Mouse (Mus musculus) urinary bladder, postnatal 36 days (tissue): ENCODE results near the gene Hecw1.
"Not testable (repeated sequence)": the region's sequence is repeated elsewhere in the genome, so short reads cannot be mapped to it uniquely, and the experiment has no call there.

Source experiments
- DNase-seq, 2 experiments: peaks; one replicate each; pipeline ENCODE4 v3.0.0; 2022; ENCODE audit warnings: low spot score in 2 of 2, mixed read lengths in 1 of 2

Gene Hecw1

DNA sequence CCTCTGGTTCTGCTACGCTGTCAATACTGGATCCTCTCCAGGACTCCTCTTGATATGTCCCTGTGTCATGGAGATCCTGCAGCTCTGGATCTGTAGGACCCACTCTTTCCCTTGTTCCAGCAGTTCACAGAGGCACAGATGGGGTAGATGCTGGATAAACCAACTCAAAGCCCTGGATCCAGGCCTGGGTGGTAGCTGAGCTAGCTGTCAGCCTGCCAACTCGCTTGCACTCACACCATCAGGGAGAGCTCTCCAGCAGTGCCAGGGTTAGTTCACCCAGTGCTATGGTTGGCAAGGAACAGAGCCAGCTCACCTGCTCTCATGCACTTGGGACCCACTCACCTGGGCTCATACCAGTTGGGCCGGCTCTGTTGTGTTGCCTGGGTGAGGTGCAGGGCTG is 157.5 kb downstream of the Hecw1 start:
- no peak for DNase-seq

DNA sequence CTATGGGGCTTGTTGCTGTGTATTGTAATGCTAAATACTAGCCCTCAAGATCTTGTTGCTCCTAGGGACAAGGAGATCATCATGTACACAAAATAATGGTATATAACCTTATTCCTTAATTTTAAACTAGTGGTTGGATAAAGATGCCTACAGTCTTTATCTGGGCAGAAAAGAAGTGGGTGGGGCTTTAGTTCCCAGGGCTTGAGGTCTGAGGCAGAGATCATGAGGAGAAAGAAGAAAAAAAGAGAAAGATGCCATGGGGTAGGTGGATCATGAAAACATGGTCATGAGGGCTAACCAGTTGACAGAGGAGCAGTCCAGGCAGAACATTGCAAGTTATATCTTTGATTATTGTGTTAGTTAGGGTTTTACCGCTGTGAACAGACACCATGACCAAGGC is 195.8 kb downstream of the Hecw1 start:
- DNase-seq = no peak

DNA sequence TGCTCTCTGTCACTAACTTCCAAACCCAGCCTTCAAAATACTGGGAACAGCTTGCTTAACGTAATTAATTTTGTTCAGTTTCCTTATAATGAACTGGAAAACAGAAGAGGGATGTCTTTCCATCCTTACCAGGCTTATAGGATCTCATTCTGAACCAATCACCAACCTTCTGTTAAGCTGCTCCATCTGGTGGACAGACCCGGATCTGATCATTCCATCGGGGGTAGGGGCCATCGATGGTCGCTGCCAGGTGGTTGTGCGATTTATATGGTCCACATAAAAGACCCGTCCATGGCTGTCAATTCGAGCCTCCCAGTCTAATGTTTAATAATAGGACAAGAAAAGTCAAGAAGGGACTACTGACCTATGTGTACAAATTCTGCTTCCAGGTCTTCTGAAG is 216.4 kb downstream of the Hecw1 start:
- no peak for DNase-seq

DNA sequence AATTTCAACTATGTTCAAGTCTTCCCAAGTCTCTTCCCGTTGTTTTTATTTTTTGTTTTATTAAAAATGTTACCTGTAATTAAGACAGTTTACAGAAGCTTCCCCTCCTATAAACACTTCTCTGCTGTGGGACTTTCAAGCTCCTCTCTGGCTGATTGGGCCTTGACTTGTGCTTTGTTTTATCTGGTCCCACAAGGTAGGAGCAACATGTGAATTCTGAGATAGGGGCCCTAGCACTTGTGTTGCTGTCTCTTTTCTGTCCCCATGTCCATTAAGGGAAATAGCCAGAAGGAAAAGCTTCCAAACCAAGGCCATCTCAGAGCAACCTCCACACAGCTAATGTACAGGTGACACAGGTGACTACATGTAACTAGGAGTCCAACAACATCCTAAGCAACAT is 218.9 kb downstream of the Hecw1 start:
- no peak for DNase-seq

DNA sequence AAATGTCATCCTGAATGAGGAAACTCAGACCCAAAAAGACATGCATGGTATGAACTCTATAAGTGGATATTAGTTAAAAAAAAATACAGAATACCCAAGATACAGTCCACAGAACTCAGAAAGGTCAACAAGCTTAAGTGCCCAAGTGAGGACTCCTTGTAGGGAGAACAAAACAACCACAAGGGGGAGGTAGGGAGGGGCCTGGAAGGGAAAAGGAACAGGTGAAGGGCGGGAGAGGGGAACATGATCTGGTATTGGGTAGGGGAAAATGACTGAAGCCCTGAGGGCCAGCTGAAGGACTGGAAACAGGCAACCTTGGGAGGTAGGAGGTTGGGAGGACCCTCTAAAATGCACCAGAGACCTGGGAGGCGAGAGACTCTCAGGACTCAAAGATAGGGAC is 220.1 kb downstream of the Hecw1 start:
- DNase-seq = no peak

DNA sequence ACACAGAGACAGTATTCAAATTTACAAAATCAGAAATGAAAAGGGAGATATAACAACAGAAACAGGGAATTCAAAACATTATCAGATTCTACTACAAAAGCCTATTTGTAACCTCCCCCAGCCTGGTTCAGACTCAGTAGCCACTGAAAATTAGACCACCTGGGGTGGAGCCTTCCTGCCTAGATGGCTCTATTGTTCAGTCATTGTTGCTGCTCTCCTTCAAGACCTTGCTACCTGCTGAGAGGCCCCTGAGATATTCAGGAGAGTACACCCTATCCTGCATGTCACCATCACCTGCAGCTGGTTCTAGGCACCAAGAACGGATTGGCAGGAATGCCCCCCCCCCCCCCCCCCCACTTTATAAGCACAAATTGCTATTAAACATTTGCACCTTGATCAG is 233.0 kb downstream of the Hecw1 start:
- no peak for DNase-seq

DNA sequence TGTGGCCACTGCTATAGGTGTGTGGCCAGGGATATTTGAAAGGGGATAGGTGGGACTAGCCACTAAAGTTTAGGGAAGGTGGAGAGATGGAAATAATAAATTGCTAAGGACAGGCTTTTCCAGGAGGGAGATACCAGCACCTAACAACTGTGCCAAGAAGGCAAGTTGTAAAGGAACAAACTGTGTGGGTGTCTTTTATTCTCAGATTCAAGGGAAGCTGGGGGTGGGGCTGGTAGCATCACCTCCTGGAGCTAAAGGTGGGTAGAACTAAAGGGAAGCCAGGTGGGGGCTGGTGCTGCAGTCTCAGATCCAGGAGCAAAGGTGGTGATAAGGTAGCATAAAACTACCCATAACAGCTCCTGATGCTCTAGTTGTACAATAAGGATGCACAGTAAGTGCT is 251.6 kb downstream of the Hecw1 start:
- DNase-seq = no peak

DNA sequence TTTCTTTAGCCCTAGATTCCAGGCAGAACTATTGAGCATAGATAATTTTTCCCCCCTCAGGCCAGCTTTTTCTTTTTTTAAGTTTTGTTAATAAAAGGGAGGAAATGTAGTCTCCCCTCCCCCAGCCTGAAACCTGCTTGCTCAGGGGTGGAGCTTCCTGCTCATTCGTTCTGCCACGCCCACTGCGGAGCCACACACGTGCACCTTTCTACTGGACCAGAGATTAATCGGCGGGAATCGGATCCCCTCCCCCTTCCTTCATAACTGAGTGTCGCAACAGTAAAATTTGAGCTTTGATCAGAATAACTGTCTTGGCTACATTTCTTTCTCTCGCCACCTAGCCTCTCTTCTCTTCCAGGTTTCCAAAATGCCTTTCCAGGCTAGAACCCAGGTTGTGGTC is 262.1 kb downstream of the Hecw1 start:
- DNase-seq = not testable (repeated sequence)

DNA sequence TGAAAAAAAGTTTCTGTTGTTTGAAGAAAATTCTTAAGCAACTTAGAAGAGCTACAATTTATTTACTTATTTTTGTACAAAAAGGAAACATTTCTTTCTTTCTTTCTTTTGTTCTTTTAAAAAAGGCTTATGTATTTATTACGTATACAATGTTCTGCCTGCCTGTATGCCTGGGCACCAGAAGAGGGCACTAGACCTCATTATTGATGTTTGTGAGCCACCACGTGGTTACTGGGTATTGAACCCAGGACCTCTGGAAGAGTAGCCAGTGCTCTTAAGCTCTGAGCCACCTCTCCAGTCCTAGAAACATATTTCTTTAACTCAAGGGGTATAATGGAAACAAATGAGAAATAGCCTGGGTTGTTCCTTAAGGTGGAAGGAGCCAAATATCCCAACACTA is 277.1 kb downstream of the Hecw1 start:
- DNase-seq = no peak

DNA sequence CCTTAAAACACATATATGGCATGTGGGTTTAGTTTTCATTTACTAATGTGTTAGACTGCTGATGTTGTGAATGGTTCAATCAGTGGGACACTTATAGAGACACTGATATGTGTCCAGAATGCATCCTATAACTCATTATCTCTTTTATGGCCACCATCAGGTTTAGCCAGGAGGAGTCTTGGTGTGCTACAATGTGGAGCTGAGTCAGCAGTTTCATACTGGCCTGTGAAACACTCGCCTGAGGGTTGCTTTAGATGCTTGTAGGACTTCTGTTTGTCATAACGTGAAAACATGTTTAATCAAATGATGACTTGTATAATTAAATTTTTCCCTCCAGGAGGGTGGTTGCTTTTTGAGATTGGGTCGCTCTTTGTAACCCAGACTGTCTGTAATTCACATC is 343.4 kb downstream of the Hecw1 start:
- DNase-seq = no peak

DNA sequence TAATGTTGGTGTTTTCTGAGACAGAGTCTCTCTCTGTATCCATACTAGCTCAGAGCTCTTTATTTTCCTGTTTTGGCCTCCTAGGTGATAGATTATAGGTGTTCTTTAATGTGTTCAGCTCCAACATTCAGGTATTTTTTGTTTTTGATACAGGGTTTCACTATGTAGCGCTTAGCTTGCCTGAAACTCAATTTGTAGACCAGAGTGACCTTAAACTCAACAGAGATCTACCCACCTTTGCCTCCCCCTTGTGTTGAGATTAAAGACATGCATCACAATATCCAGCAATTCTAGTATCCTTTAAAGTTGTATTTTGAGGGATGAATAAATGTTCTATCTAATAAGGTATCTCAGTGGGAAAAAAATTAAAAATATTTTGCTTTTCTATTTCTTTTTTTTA is 345.0 kb downstream of the Hecw1 start:
- DNase-seq = no peak
